10 mouse cellular contexts compared by ENCODE assay signal in genomic region chr9:62974439-62974838, GRCm38 (mm10). TPM values are rescaled to one million over a fixed set of nuclear protein-coding genes. Genes with fewer than 3 reads are reported as not detected.
DNase-seq lines count a peak whose midpoint lies in the region; ATAC-seq and TF ChIP-seq lines count a peak whose summit lies in the region.
"Had no signal": no experiment of that assay in that cellular context is flagged by ENCODE, and none has a peak within 500 bp of the region (broad histone marks: within the 10 kb centered on the region; RNA-seq: fewer than 3 reads in every experiment).

No protein-coding gene starts in this region.

- no peak overlapping the region for H3K4me3 ChIP-seq in G1E (ENCODE audit: low read depth, low read length)
- H3K4me3 ChIP-seq: embryonic facial prominence, embryonic 15.5 days; hindbrain, embryonic 15.5 days had no signal

- DNase-seq in cerebellum, postnatal 14 days, result peak; percentile 15 to 40
- no peak for DNase-seq in cerebellum, adult 11-12 months
- DNase-seq in left cerebral cortex, postnatal 4 days, result peak; percentile 12
- no peak for DNase-seq in left cerebral cortex, adult 11 months (ENCODE audit: low spot score)
- no peak for DNase-seq in G1E (ENCODE audit: low spot score)
- DNase-seq in naive thymus-derived CD4-positive, alpha-beta T cell, adult 2 months (ENCODE audit: low read depth), result peak; percentile 69
- DNase-seq in adrenal gland, postnatal 14 days, result no peak
- no peak for DNase-seq in left cerebral cortex, adult 9 months (ENCODE audit: low spot score in 2 of 2)

- H3K27me3 ChIP-seq in G1E (ENCODE audit: insufficient read depth, low read length), result no peaks in the 10 kb centered on the region
- H3K27me3 ChIP-seq: embryonic facial prominence, embryonic 15.5 days; hindbrain, embryonic 15.5 days had no signal

- H3K9me3 ChIP-seq in G1E (replicated peaks), result no peaks in the 10 kb centered on the region
- H3K9me3 ChIP-seq: embryonic facial prominence, embryonic 15.5 days; hindbrain, embryonic 15.5 days had no signal

- peak; percentile 26; the same call in 1 of the 2 replicates for TF ChIP-seq CTCF in G1E (IDR thresholded peaks at IDR 0.05; ENCODE audit: low read depth, low read length)

- intact Hi-C loops in left cerebral cortex, postnatal 4 days (cut with DNase I), result no loop called here

- H3K4me1 ChIP-seq in G1E (ENCODE audit: insufficient read depth, low read depth, low read length), result peaks cover 28% of the 10 kb centered on the region

- no peak for ATAC-seq in G1E (ENCODE audit: extremely low read depth, insufficient number of reproducible peaks, low FRiP score, poor library complexity, severe bottlenecking)

- H3K36me3 ChIP-seq in G1E (replicated peaks), result peaks cover 29% of the 10 kb centered on the region
- H3K36me3 ChIP-seq: hindbrain, embryonic 15.5 days had no signal

RNA-seq across cellular contexts. Expression of gene Pias1, which starts 13.3 kb away (rescaled TPM):
- 10 to 100 TPM; 42.0 to 47.5 TPM for total RNA-seq in left cerebral cortex, postnatal 4 days (2021)
- total RNA-seq in G1E (2014; fragmentation: Nextera tagmentation) (125 and 136 TPM in 2 replicates), G1E (2017) (45.8 and 51.6 TPM in 2 replicates)
- 1.2 and 1.5 TPM in 2 replicates for polyA plus RNA-seq in G1E (2012)
- 26.0 and 33.5 TPM in 2 replicates for total RNA-seq in adrenal gland, postnatal 14 days (2021)

Comparison
In these comparisons a context has a peak if more than half of its experiments do, and no peak if none do; other contexts are left out.
1. DNase-seq: peak in cerebellum, postnatal 14 days (2 of 2), left cerebral cortex, postnatal 4 days (single experiment) and naive thymus-derived CD4-positive, alpha-beta T cell, adult 2 months (single experiment); none in cerebellum, adult 11-12 months (single experiment), left cerebral cortex, adult 11 months (single experiment), G1E (single experiment), adrenal gland, postnatal 14 days (single experiment) and left cerebral cortex, adult 9 months (0 of 2).